Mouse (Mus musculus): Measurements from ENCODE around the gene Gm28047.

Gm28047 gene

GRCm38 (mm10) chr15:102547478-102547877 lies 77.4 kb downstream of the Gm28047 start:
- DNase-seq (ENCODE audit: low spot score in 2 of 2), result no peak

- no peak for DNase-seq (ENCODE audit: low spot score in 2 of 2)
Observed at GRCm38 (mm10) chr15:102546677-102547427, 78.0 kb downstream of the Gm28047 start.

GRCm38 (mm10) chr15:102546246-102546645 lies 78.6 kb downstream of the Gm28047 start:
- no peak for DNase-seq (ENCODE audit: low spot score in 2 of 2)

- no peak for DNase-seq (ENCODE audit: low spot score in 2 of 2)
Observed at GRCm38 (mm10) chr15:102544801-102545200, 80.1 kb downstream of the Gm28047 start.

GRCm38 (mm10) chr15:102533926-102534325 lies 90.9 kb downstream of the Gm28047 start:
- no peak for DNase-seq (ENCODE audit: low spot score in 2 of 2)

GRCm38 (mm10) chr15:102532106-102532900 lies 92.6 kb downstream of the Gm28047 start:
- DNase-seq (ENCODE audit: low spot score in 2 of 2), result no peak

- no peak for DNase-seq (ENCODE audit: low spot score in 2 of 2)
Observed at GRCm38 (mm10) chr15:102531586-102531985, 93.3 kb downstream of the Gm28047 start.

GRCm38 (mm10) chr15:102530566-102530965 lies 94.3 kb downstream of the Gm28047 start:
- DNase-seq (ENCODE audit: low spot score in 2 of 2), result no peak

- no peak for DNase-seq (ENCODE audit: low spot score in 2 of 2)
Observed at GRCm38 (mm10) chr15:102528396-102528795, 96.5 kb downstream of the Gm28047 start.

- DNase-seq (ENCODE audit: low spot score in 2 of 2), result no peak
Observed at GRCm38 (mm10) chr15:102527936-102528335, 96.9 kb downstream of the Gm28047 start.

- no peak for DNase-seq (ENCODE audit: low spot score in 2 of 2)
Observed at GRCm38 (mm10) chr15:102526111-102527002, 98.5 kb downstream of the Gm28047 start.

- peak; percentile 55 to 61 for DNase-seq (ENCODE audit: low spot score in 2 of 2)
Observed at GRCm38 (mm10) chr15:102524892-102525485, 99.9 kb downstream of the Gm28047 start, which contains the start of gene Npff. Npff (minus strand) TSS chr15:102524942.

GRCm38 (mm10) chr15:102521480-102521879 lies 103.4 kb downstream of the Gm28047 start:
- no peak for DNase-seq (ENCODE audit: low spot score in 2 of 2)

GRCm38 (mm10) chr15:102520416-102520815 lies 104.5 kb downstream of the Gm28047 start:
- no peak for DNase-seq (ENCODE audit: low spot score in 2 of 2)

GRCm38 (mm10) chr15:102519211-102520141 lies 105.4 kb downstream of the Gm28047 start:
- no peak for DNase-seq (ENCODE audit: low spot score in 2 of 2)

- DNase-seq (ENCODE audit: low spot score in 2 of 2), result no peak
Observed at GRCm38 (mm10) chr15:102518859-102519201, 106.0 kb downstream of the Gm28047 start.

- peak; percentile 100 for DNase-seq (ENCODE audit: low spot score in 2 of 2)
Observed at GRCm38 (mm10) chr15:102517976-102518858, 106.7 kb downstream of the Gm28047 start, which contains the start of gene Tarbp2. Tarbp2 (plus strand) TSS chr15:102518192.

- no peak for DNase-seq (ENCODE audit: low spot score in 2 of 2)
Observed at GRCm38 (mm10) chr15:102517631-102517975, 107.3 kb downstream of the Gm28047 start.

- DNase-seq (ENCODE audit: low spot score in 2 of 2), result peak; percentile 41 to 47
Observed at GRCm38 (mm10) chr15:102516728-102517404, 108.0 kb downstream of the Gm28047 start, which contains the start of gene Map3k12. Map3k12 (minus strand) TSS chr15:102517064.
